Mouse (Mus musculus) embryonic facial prominence, embryonic 15.5 days (tissue): ENCODE results near the gene Dera. TPM values are rescaled to one million over a fixed set of nuclear protein-coding genes. Genes with fewer than 3 reads are reported as not detected.

Experiments used
- ATAC-seq: fragments of 200-750 bp; cut with Nextera tagmentation; 2 replicates; pipeline ENCODE4 v1.8.0; 2017; ENCODE audit warnings: low read depth, moderate TSS enrichment; ENCODE audit not compliant: insufficient number of reproducible peaks, low FRiP score, low TSS enrichment
- H3K27ac ChIP-seq: fragments of 300-500 bp; sonication (generic); replicated peaks from 2 replicates; pipeline ENCODE4 v1.5.1; 2015; ENCODE audit warnings: mild to moderate bottlenecking, inconsistent platforms
- H3K27me3 ChIP-seq: fragments of 300-500 bp; sonication (generic); 2 replicates; pipeline ENCODE4 v1.6.1; 2015; ENCODE audit warnings: inconsistent platforms
- H3K36me3 ChIP-seq: fragments of 300-500 bp; sonication (generic); 2 replicates; pipeline ENCODE4 v1.6.1; 2015; ENCODE audit warnings: mild to moderate bottlenecking, inconsistent platforms
- H3K4me1 ChIP-seq: fragments of 300-500 bp; sonication (generic); 2 replicates; pipeline ENCODE4 v1.6.1; 2015; ENCODE audit warnings: inconsistent platforms
- H3K4me2 ChIP-seq: fragments of 300-500 bp; sonication (generic); replicated peaks from 2 replicates; pipeline ENCODE4 v1.6.1; 2015; ENCODE audit warnings: mild to moderate bottlenecking, inconsistent platforms
- H3K4me3 ChIP-seq: fragments of 300-500 bp; sonication (generic); replicated peaks from 2 replicates; pipeline ENCODE4 v1.5.1; 2015; ENCODE audit warnings: mild to moderate bottlenecking, inconsistent platforms
- H3K9ac ChIP-seq: fragments of 300-500 bp; sonication (generic); 2 replicates; pipeline ENCODE4 v1.6.1; 2015; ENCODE audit warnings: inconsistent platforms
- H3K9me3 ChIP-seq: fragments of 300-500 bp; sonication (generic); replicated peaks from 2 replicates; pipeline ENCODE4 v1.6.1; 2016; ENCODE audit warnings: inconsistent platforms
- WGBS: fragments of 180-500 bp; shearing (Covaris S2); methylation state at CpG from one replicate; pipeline ENCODE4 v1.1.7; 2015; 5-methylcytosine and 5-hydroxymethylcytosine counted together
- polyA plus RNA-seq: library from polyadenylated mRNA; unstranded; fragments of >200 nt; fragmentation: Nextera tagmentation; extraction: Ambion mirVana; gene quantifications from 2 replicates; pipeline ENCODE4 v1.2.1, GENCODE M21; 2015

Gene Dera
- polyA plus RNA-seq, 1 experiment from 2014 or later = 44.4 TPM

- Histone ChIP-seq H3K4me2 (no peak overlapping the region), H3K27me3 (no peaks in the 10 kb centered on the region), H3K27ac (no peak overlapping the region), H3K9ac (no peak overlapping the region), H3K9me3 (0 out of 2 replicates have a peak, but pooled peaks cover 3% of the 10 kb centered on the region), H3K4me1 (no peaks in the 10 kb centered on the region), H3K4me3 (no peak overlapping the region), H3K36me3 (no peaks in the 10 kb centered on the region)
- WGBS = 93% methylated on average over 10 of the region's 10 CpGs
- no peak for ATAC-seq
These were observed 103.2 kb downstream of the Dera start for GRCm38 (mm10) chr6:137857198-137858194.

GRCm38 (mm10) chr6:137869903-137870580, 115.7 kb downstream of the Dera start:
- no peak overlapping the region for H3K4me2 ChIP-seq
- no peaks in the 10 kb centered on the region for H3K4me1 ChIP-seq
- H3K36me3 ChIP-seq = no peaks in the 10 kb centered on the region
- no peak overlapping the region for H3K9ac ChIP-seq
- H3K27me3 ChIP-seq = no peaks in the 10 kb centered on the region
- no peak overlapping the region for H3K4me3 ChIP-seq
- WGBS = 76% methylated on average over 7 of the region's 7 CpGs
- no peaks in the 10 kb centered on the region for H3K9me3 ChIP-seq
- no peak overlapping the region for H3K27ac ChIP-seq
- ATAC-seq = no peak

- no peak for ATAC-seq
- Histone ChIP-seq H3K4me2 (no peak overlapping the region), H3K9me3 (no peaks in the 10 kb centered on the region), H3K27me3 (no peaks in the 10 kb centered on the region), H3K27ac (no peak overlapping the region), H3K4me3 (no peak overlapping the region), H3K9ac (no peak overlapping the region), H3K36me3 (no peaks in the 10 kb centered on the region), H3K4me1 (no peaks in the 10 kb centered on the region)
- 71% methylated on average over 6 of the region's 6 CpGs for WGBS
These were observed 116.3 kb downstream of the Dera start for GRCm38 (mm10) chr6:137870667-137871066.

GRCm38 (mm10) chr6:137872055-137872735, 117.8 kb downstream of the Dera start:
- Histone ChIP-seq H3K4me2 (peak overlapping the region; percentile 36), H3K4me3 (0 out of 2 replicates have a peak overlapping the region, but pooled peaks have one; percentile 10), H3K27ac (no peak overlapping the region), H3K9me3 (no peaks in the 10 kb centered on the region), H3K9ac (no peak overlapping the region), H3K27me3 (no peaks in the 10 kb centered on the region), H3K36me3 (no peaks in the 10 kb centered on the region), H3K4me1 (no peaks in the 10 kb centered on the region)
- WGBS = 27% methylated on average over 17 of the region's 17 CpGs
- ATAC-seq = no peak

- H3K36me3 ChIP-seq = no peaks in the 10 kb centered on the region
- no peaks in the 10 kb centered on the region for H3K4me1 ChIP-seq
- no peak overlapping the region for H3K4me2 ChIP-seq
- ATAC-seq = no peak
- H3K27ac ChIP-seq = no peak overlapping the region
- 85% methylated on average over 8 of the region's 8 CpGs for WGBS
- no peak overlapping the region for H3K4me3 ChIP-seq
- H3K9me3 ChIP-seq = no peaks in the 10 kb centered on the region
- no peaks in the 10 kb centered on the region for H3K27me3 ChIP-seq
- H3K9ac ChIP-seq = no peak overlapping the region
These were observed 120.3 kb downstream of the Dera start for GRCm38 (mm10) chr6:137874471-137875244.

GRCm38 (mm10) chr6:137885644-137886043, 131.3 kb downstream of the Dera start:
- Histone ChIP-seq H3K4me3 (no peak overlapping the region), H3K9me3 (no peaks in the 10 kb centered on the region), H3K9ac (no peak overlapping the region), H3K27me3 (no peaks in the 10 kb centered on the region), H3K27ac (no peak overlapping the region), H3K4me1 (no peaks in the 10 kb centered on the region), H3K4me2 (no peak overlapping the region), H3K36me3 (no peaks in the 10 kb centered on the region)
- 74% methylated on average over 6 of the region's 6 CpGs for WGBS
- ATAC-seq = no peak

GRCm38 (mm10) chr6:137886210-137886979, 132.0 kb downstream of the Dera start:
- H3K36me3 ChIP-seq = no peaks in the 10 kb centered on the region
- H3K9me3 ChIP-seq = no peaks in the 10 kb centered on the region
- H3K27me3 ChIP-seq = no peaks in the 10 kb centered on the region
- H3K4me3 ChIP-seq = no peak overlapping the region
- no peak overlapping the region for H3K4me2 ChIP-seq
- 60% methylated on average over 6 of the region's 6 CpGs for WGBS
- H3K9ac ChIP-seq = no peak overlapping the region
- ATAC-seq = no peak
- no peaks in the 10 kb centered on the region for H3K4me1 ChIP-seq
- H3K27ac ChIP-seq = no peak overlapping the region

GRCm38 (mm10) chr6:137887258-137887657, 132.9 kb downstream of the Dera start:
- Histone ChIP-seq H3K4me1 (no peaks in the 10 kb centered on the region), H3K4me3 (no peak overlapping the region), H3K27me3 (no peaks in the 10 kb centered on the region), H3K4me2 (no peak overlapping the region), H3K27ac (no peak overlapping the region), H3K9me3 (no peaks in the 10 kb centered on the region), H3K36me3 (no peaks in the 10 kb centered on the region), H3K9ac (no peak overlapping the region)
- no peak for ATAC-seq
- WGBS = 89% methylated on average over 6 of the region's 6 CpGs

GRCm38 (mm10) chr6:137897671-137898070, 143.3 kb downstream of the Dera start:
- no peak overlapping the region for H3K27ac ChIP-seq
- H3K9me3 ChIP-seq = no peaks in the 10 kb centered on the region

GRCm38 (mm10) chr6:137901255-137901654, 146.9 kb downstream of the Dera start:
- H3K9me3 ChIP-seq = no peaks in the 10 kb centered on the region
- ATAC-seq = no peak
- WGBS = 65% methylated on average over 5 of the region's 5 CpGs
- H3K4me3 ChIP-seq = no peak overlapping the region
- no peak overlapping the region for H3K4me2 ChIP-seq
- H3K9ac ChIP-seq = no peak overlapping the region
- no peaks in the 10 kb centered on the region for H3K4me1 ChIP-seq
- H3K27me3 ChIP-seq = no peaks in the 10 kb centered on the region
- H3K36me3 ChIP-seq = no peaks in the 10 kb centered on the region
- 0 out of 2 replicates have a peak overlapping the region, but pooled peaks have one; percentile 17 for H3K27ac ChIP-seq

More at GRCm38 (mm10) chr6:137897671-137898070, 143.3 kb downstream of the Dera start:
- no peaks in the 10 kb centered on the region for H3K27me3 ChIP-seq
- no peaks in the 10 kb centered on the region for H3K36me3 ChIP-seq
- H3K4me1 ChIP-seq = no peaks in the 10 kb centered on the region
- H3K4me3 ChIP-seq = no peak overlapping the region
- no peak for ATAC-seq
- H3K9ac ChIP-seq = no peak overlapping the region
- H3K4me2 ChIP-seq = no peak overlapping the region
